Mouse (Mus musculus) stomach, embryonic 16.5 days (tissue): ENCODE data around the gene Kcnip2. TPM values are rescaled to one million over a fixed set of nuclear protein-coding genes. Genes with fewer than 3 reads are reported as not detected.

Experiments used
- polyA plus RNA-seq: library from polyadenylated mRNA; unstranded; fragments of >200 nt; fragmentation: Nextera tagmentation; extraction: Ambion mirVana; gene quantifications from 2 replicates; pipeline ENCODE4 v1.2.1, GENCODE M21; 2015

The Kcnip2 gene
- polyA plus RNA-seq, 1 experiment from 2014 or later: 2.6 TPM

Other genes starting within 250 kb of the Kcnip2 start
- gene Fbxw4, start 155.7 kb downstream of the Kcnip2 start, polyA plus RNA-seq: 2.8 and 5.4 TPM in 2 replicates
- not detected in 2 replicates for gene Fgf8, start 73.1 kb downstream of the Kcnip2 start, polyA plus RNA-seq
- 13.8 and 15.6 TPM in 2 replicates for gene Npm3, start 66.5 kb downstream of the Kcnip2 start, polyA plus RNA-seq
- gene Mgea5, start 32.2 kb downstream of the Kcnip2 start, polyA plus RNA-seq: 35.9 and 40.5 TPM in 2 replicates
- gene Armh3, start 182.4 kb upstream of the Kcnip2 start, polyA plus RNA-seq: 15.4 and 17.7 TPM in 2 replicates
- 8.5 and 9.0 TPM in 2 replicates for gene Hps6, start 187.4 kb upstream of the Kcnip2 start, polyA plus RNA-seq
- gene Pprc1, start 228.8 kb upstream of the Kcnip2 start, polyA plus RNA-seq: 26.2 and 30.3 TPM in 2 replicates
- 37.4 and 41.4 TPM in 2 replicates for gene Ldb1, start 229.2 kb upstream of the Kcnip2 start, polyA plus RNA-seq